Mouse (Mus musculus) midbrain, embryonic 16.5 days (tissue): Measurements from ENCODE around the gene Emp3. TPM values are rescaled to one million over a fixed set of nuclear protein-coding genes. Genes with fewer than 3 reads are reported as not detected.

Experiments
- polyA plus RNA-seq: library from polyadenylated mRNA; unstranded; fragments of >200 nt; fragmentation: Nextera tagmentation; extraction: Ambion mirVana; gene quantifications from 2 replicates; pipeline ENCODE4 v1.2.1, GENCODE M21; 2015

The Emp3 gene
- polyA plus RNA-seq, 1 experiment from 2014 or later = 18.3 TPM

Other genes with a start within 250 kb of the Emp3 start
- 0.23 and 0.71 TPM in 2 replicates for gene Ntn5, start 237.4 kb downstream of the Emp3 start, polyA plus RNA-seq
- 0.24 and 0.28 TPM in 2 replicates for gene Sec1, start 227.0 kb downstream of the Emp3 start, polyA plus RNA-seq
- gene Car11, start 221.6 kb downstream of the Emp3 start, polyA plus RNA-seq = 71.6 and 89.9 TPM in 2 replicates
- gene Dbp, start 216.3 kb downstream of the Emp3 start, polyA plus RNA-seq = 2.3 and 3.4 TPM in 2 replicates
- gene Rpl18, start 205.9 kb downstream of the Emp3 start, polyA plus RNA-seq = 475 and 495 TPM in 2 replicates
- gene Sphk2, start 203.4 kb downstream of the Emp3 start, polyA plus RNA-seq = 21.9 and 23.0 TPM in 2 replicates
- gene Fam83e, start 200.2 kb downstream of the Emp3 start, polyA plus RNA-seq = 0.48 and 0.62 TPM in 2 replicates
- gene Spaca4, start 195.6 kb downstream of the Emp3 start, polyA plus RNA-seq = not detected in 2 replicates
- 19.6 and 26.7 TPM in 2 replicates for gene Lmtk3, start 137.7 kb downstream of the Emp3 start, polyA plus RNA-seq
- 6.1 and 6.4 TPM in 2 replicates for gene Sult2b1, start 136.7 kb downstream of the Emp3 start, polyA plus RNA-seq
- 275 and 307 TPM in 2 replicates for gene Cyth2, start 106.8 kb downstream of the Emp3 start, polyA plus RNA-seq
- gene Kcnj14, start 96.6 kb downstream of the Emp3 start, polyA plus RNA-seq = 1.2 and 1.3 TPM in 2 replicates
- gene Grwd1, start 90.5 kb downstream of the Emp3 start, polyA plus RNA-seq = 38.4 and 45.8 TPM in 2 replicates
- 52.2 and 55.0 TPM in 2 replicates for gene Kdelr1, start 48.6 kb downstream of the Emp3 start, polyA plus RNA-seq
- gene Grin2d, start 43.0 kb downstream of the Emp3 start, polyA plus RNA-seq = 3.4 and 4.8 TPM in 2 replicates
- not detected in 2 replicates for gene Syngr4, start 24.7 kb downstream of the Emp3 start, polyA plus RNA-seq
- 6.3 and 6.9 TPM in 2 replicates for gene Tmem143, start 24.5 kb downstream of the Emp3 start, polyA plus RNA-seq
- 6.4 and 7.9 TPM in 2 replicates for gene Ccdc114, start 2.7 kb upstream of the Emp3 start, polyA plus RNA-seq
- 0.27 and 0.45 TPM in 2 replicates for gene Abcc6, start 108.9 kb upstream of the Emp3 start, polyA plus RNA-seq
- 45.0 and 47.0 TPM in 2 replicates for gene Nomo1, start 112.3 kb upstream of the Emp3 start, polyA plus RNA-seq
- 2.4 and 2.8 TPM in 2 replicates for gene Kcnj11, start 179.4 kb upstream of the Emp3 start, polyA plus RNA-seq